Mouse (Mus musculus) erythroid progenitor cell, adult 5-6 weeks (primary cell): ENCODE data around the gene Katnb1. TPM values are rescaled to one million over a fixed set of nuclear protein-coding genes. Genes with fewer than 3 reads are reported as not detected.

Experiments
- ATAC-seq: replicated peaks from 2 replicates; pipeline ENCODE4 v1.8.0; 2016; ENCODE audit warnings: moderate number of reproducible peaks, mild to moderate bottlenecking, moderate TSS enrichment, inconsistent platforms; ENCODE audit not compliant: poor library complexity, low FRiP score, severe bottlenecking
- total RNA-seq, 2 experiments: library from RNA; stranded (forward) in 1 of 2; stranded (reverse) in 1 of 2; fragments of 150-400 nt in 1 of 2; fragments of 186-747, 209-891 nt in 1 of 2; gene quantifications; 2 replicates each; pipeline versions ENCODE4 v1.2.3 to v1.2.4; 2015 to 2017; ENCODE audit warnings: low replicate concordance in 2 of 2

Katnb1 gene
- total RNA-seq (2015; ENCODE audit: low replicate concordance) = 8.8 and 10.8 TPM in 2 replicates
- total RNA-seq (2017; ENCODE audit: low replicate concordance) = 13.9 and 23.1 TPM in 2 replicates

- peak; percentile 87 for ATAC-seq
These were observed at the start of gene Katnb1 for GRCm38 (mm10) chr8:95080381-95081341. Katnb1 (plus strand) TSS chr8:95081186.

- ATAC-seq = no peak
These were observed 43.7 kb upstream of the Katnb1 start for GRCm38 (mm10) chr8:95037106-95037925.

GRCm38 (mm10) chr8:95041883-95042784, 38.9 kb upstream of the Katnb1 start:
- ATAC-seq = no peak

- no peak for ATAC-seq
These were observed 36.2 kb upstream of the Katnb1 start for GRCm38 (mm10) chr8:95044811-95045210.

GRCm38 (mm10) chr8:95046982-95047381, 34.0 kb upstream of the Katnb1 start:
- ATAC-seq = no peak

- no peak for ATAC-seq
These were observed 32.9 kb upstream of the Katnb1 start for GRCm38 (mm10) chr8:95047884-95048680.

GRCm38 (mm10) chr8:95049636-95050035, 31.4 kb upstream of the Katnb1 start:
- ATAC-seq = no peak

- no peak for ATAC-seq
These were observed 26.5 kb upstream of the Katnb1 start for GRCm38 (mm10) chr8:95054438-95054837.

- no peak for ATAC-seq
These were observed 26.0 kb upstream of the Katnb1 start, which contains the start of gene Drc7 for GRCm38 (mm10) chr8:95054927-95055510. Drc7 (plus strand) TSS chr8:95055103.

- no peak for ATAC-seq
These were observed 24.6 kb upstream of the Katnb1 start for GRCm38 (mm10) chr8:95056414-95056813.

- ATAC-seq = no peak
These were observed 22.3 kb upstream of the Katnb1 start for GRCm38 (mm10) chr8:95058661-95059060.

GRCm38 (mm10) chr8:95059812-95060533, 21.0 kb upstream of the Katnb1 start:
- no peak for ATAC-seq

GRCm38 (mm10) chr8:95064531-95064930, 16.5 kb upstream of the Katnb1 start:
- ATAC-seq = no peak

GRCm38 (mm10) chr8:95067582-95067981, 13.4 kb upstream of the Katnb1 start:
- ATAC-seq = peak; percentile 66; the same call in 1 of the 2 replicates

GRCm38 (mm10) chr8:95075504-95075903, 5.5 kb upstream of the Katnb1 start:
- no peak for ATAC-seq

GRCm38 (mm10) chr8:95076151-95076550, 4.8 kb upstream of the Katnb1 start:
- no peak for ATAC-seq

- no peak for ATAC-seq
These were observed 2.9 kb upstream of the Katnb1 start for GRCm38 (mm10) chr8:95078055-95078454.

- no peak for ATAC-seq
These were observed 1.7 kb upstream of the Katnb1 start for GRCm38 (mm10) chr8:95079305-95079704.
